Mouse (Mus musculus) E14TG2a.4 (cell line): ENCODE data around the gene Prr14.

Source experiments
- H3K27me3 ChIP-seq: 2 replicates; pipeline ENCODE4 v1.6.1; 2014; ENCODE audit warnings: low read length, control low read depth; ENCODE audit not compliant: insufficient read depth
- H3K36me3 ChIP-seq: 2 replicates; pipeline ENCODE4 v1.6.1; 2014; ENCODE audit warnings: low read length, control low read depth; ENCODE audit not compliant: insufficient read depth
- H3K4me1 ChIP-seq: replicated peaks from 2 replicates; pipeline ENCODE4 v1.6.1; 2014; ENCODE audit warnings: low read depth, low read length, control low read depth
- H3K4me3 ChIP-seq: replicated peaks from 2 replicates; pipeline ENCODE4 v1.5.1; 2014; ENCODE audit warnings: mild to moderate bottlenecking, low read length
- H3K9me3 ChIP-seq: 2 replicates; pipeline ENCODE4 v1.6.1; 2014; ENCODE audit warnings: low read length, control low read depth
- CTCF ChIP-seq: conservative IDR thresholded peaks from 2 replicates; pipeline ENCODE4 v1.5.1; 2014; ENCODE audit warnings: low read length
- NANOG ChIP-seq: IDR thresholded peaks from 2 replicates; pipeline ENCODE4 v1.6.1; 2014; ENCODE audit warnings: borderline replicate concordance, low read length, mixed read lengths
- POU5F1 ChIP-seq: IDR thresholded peaks from 2 replicates; pipeline ENCODE4 v1.6.1; 2014; ENCODE audit warnings: low read length, borderline replicate concordance

Prr14 gene

GRCm38 (mm10) chr7:127470011-127470715, 10.8 kb downstream of the Prr14 start:
- peak overlapping the region; percentile 95 for H3K4me3 ChIP-seq
- H3K4me1 ChIP-seq: peaks cover 38% of the 10 kb centered on the region
- no peak for TF ChIP-seq NANOG
- TF ChIP-seq POU5F1: no peak
- no peak for TF ChIP-seq CTCF
- H3K27me3 ChIP-seq: no peaks in the 10 kb centered on the region
- peaks cover 41% of the 10 kb centered on the region for H3K36me3 ChIP-seq
- H3K9me3 ChIP-seq: peaks cover 53% of the 10 kb centered on the region

GRCm38 (mm10) chr7:127470743-127471645, 11.6 kb downstream of the Prr14 start:
- Histone ChIP-seq H3K9me3 (peaks cover 44% of the 10 kb centered on the region), H3K4me1 (peaks cover 45% of the 10 kb centered on the region), H3K4me3 (peak overlapping the region; percentile 95), H3K27me3 (no peaks in the 10 kb centered on the region), H3K36me3 (peaks cover 46% of the 10 kb centered on the region)
- TF ChIP-seq CTCF (no peak), NANOG (no peak), POU5F1 (no peak)

- Histone ChIP-seq H3K4me3 (peak overlapping the region; percentile 95), H3K9me3 (peaks cover 38% of the 10 kb centered on the region), H3K27me3 (no peaks in the 10 kb centered on the region), H3K4me1 (peaks cover 51% of the 10 kb centered on the region), H3K36me3 (peaks cover 48% of the 10 kb centered on the region)
- TF ChIP-seq NANOG (no peak), CTCF (no peak), POU5F1 (no peak)
Measured at GRCm38 (mm10) chr7:127471646-127472010, 12.2 kb downstream of the Prr14 start.

- no peak for TF ChIP-seq NANOG
- peak overlapping the region; percentile 95 for H3K4me3 ChIP-seq
- H3K4me1 ChIP-seq: peaks cover 55% of the 10 kb centered on the region
- peaks cover 49% of the 10 kb centered on the region for H3K36me3 ChIP-seq
- no peaks in the 10 kb centered on the region for H3K27me3 ChIP-seq
- peaks cover 34% of the 10 kb centered on the region for H3K9me3 ChIP-seq
Measured at GRCm38 (mm10) chr7:127472060-127472459, 12.6 kb downstream of the Prr14 start.

GRCm38 (mm10) chr7:127473705-127474104, 14.3 kb downstream of the Prr14 start:
- Histone ChIP-seq H3K36me3 (peaks cover 43% of the 10 kb centered on the region), H3K4me3 (no peak overlapping the region), H3K4me1 (peaks cover 59% of the 10 kb centered on the region), H3K9me3 (peaks cover 17% of the 10 kb centered on the region), H3K27me3 (no peaks in the 10 kb centered on the region)
- TF ChIP-seq NANOG (no peak), CTCF (no peak; the same call in 1 of the 2 replicates), POU5F1 (no peak)

- Histone ChIP-seq H3K9me3 (peaks cover 9% of the 10 kb centered on the region), H3K4me1 (peaks cover 61% of the 10 kb centered on the region), H3K4me3 (no peak overlapping the region), H3K36me3 (peaks cover 38% of the 10 kb centered on the region), H3K27me3 (no peaks in the 10 kb centered on the region)
- TF ChIP-seq CTCF (no peak), POU5F1 (no peak), NANOG (no peak)
Measured at GRCm38 (mm10) chr7:127474378-127475070, 15.1 kb downstream of the Prr14 start.

GRCm38 (mm10) chr7:127475186-127475740, 15.9 kb downstream of the Prr14 start:
- peaks cover 43% of the 10 kb centered on the region for H3K36me3 ChIP-seq
- H3K4me3 ChIP-seq: no peak overlapping the region
- H3K27me3 ChIP-seq: no peaks in the 10 kb centered on the region
- peaks cover 2% of the 10 kb centered on the region for H3K9me3 ChIP-seq
- TF ChIP-seq POU5F1 (no peak), CTCF (no peak)
- peaks cover 64% of the 10 kb centered on the region for H3K4me1 ChIP-seq

- H3K4me3 ChIP-seq: no peak overlapping the region
- H3K27me3 ChIP-seq: no peaks in the 10 kb centered on the region
- H3K36me3 ChIP-seq: peaks cover 54% of the 10 kb centered on the region
- no peaks in the 10 kb centered on the region for H3K9me3 ChIP-seq
- TF ChIP-seq CTCF (no peak), POU5F1 (no peak), NANOG (no peak)
- peaks cover 69% of the 10 kb centered on the region for H3K4me1 ChIP-seq
Measured at GRCm38 (mm10) chr7:127476336-127476735, 16.9 kb downstream of the Prr14 start.

- H3K36me3 ChIP-seq: peaks cover 59% of the 10 kb centered on the region
- H3K9me3 ChIP-seq: no peaks in the 10 kb centered on the region
- H3K4me1 ChIP-seq: peaks cover 69% of the 10 kb centered on the region
- H3K4me3 ChIP-seq: peak overlapping the region; percentile 99
- TF ChIP-seq NANOG (no peak), CTCF (no peak), POU5F1 (no peak)
- no peaks in the 10 kb centered on the region for H3K27me3 ChIP-seq
Measured at GRCm38 (mm10) chr7:127476855-127477254, 17.4 kb downstream of the Prr14 start.
